Mouse (Mus musculus) fibroblast of lung, adult 2 months (primary cell): Measurements from ENCODE around the gene Mrps18a.

Experiments used
- DNase-seq: peaks from one replicate; pipeline ENCODE4 v3.0.0-alpha.2; 2011; ENCODE audit warnings: low read depth

The Mrps18a gene

DNA sequence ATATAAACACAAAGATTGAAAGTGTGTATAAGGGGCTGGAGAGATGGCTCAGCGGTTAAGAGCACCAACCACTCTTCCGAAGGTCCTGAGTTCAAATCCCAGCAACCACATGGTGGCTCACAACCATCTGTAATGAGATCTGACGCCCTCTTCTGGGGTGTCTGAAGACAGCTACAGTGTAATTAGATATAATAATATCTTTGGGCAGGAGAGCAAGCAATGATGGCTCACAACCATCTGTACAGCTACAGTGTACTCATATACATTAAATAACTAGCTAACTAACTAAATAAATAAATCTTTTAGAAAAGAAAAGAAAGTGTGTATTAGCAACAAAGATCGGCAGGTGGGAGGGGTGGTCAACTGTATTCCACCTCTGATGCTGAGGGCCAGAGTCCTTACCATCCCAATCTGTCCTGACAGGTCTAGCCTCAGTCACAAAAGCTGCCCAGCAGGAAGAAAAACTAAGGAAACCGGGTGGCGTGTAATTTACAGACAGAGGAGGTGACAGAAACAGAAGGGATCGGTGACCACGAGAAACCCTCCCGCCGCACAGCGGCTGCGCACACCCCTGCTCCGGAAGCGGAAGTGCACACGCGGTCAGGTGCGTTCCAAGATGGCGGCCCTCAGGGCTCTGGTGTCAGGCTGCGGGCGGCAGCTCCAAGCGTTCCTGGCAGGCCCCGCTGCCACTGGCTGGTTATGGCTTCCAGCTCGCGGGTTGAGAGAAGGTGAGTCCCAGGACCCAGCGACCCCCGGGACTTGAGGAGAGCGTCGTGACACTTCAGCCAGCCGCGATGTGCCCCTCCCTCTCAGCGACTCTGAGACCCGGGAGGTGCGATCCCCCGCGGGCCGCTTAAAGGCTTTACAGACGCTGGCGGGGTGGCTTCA, at the start of gene Mrps18a:
Mrps18a (plus strand) TSS at position 585 of the 888 bp plus-strand sequence.
- DNase-seq: peak; percentile 47

DNA sequence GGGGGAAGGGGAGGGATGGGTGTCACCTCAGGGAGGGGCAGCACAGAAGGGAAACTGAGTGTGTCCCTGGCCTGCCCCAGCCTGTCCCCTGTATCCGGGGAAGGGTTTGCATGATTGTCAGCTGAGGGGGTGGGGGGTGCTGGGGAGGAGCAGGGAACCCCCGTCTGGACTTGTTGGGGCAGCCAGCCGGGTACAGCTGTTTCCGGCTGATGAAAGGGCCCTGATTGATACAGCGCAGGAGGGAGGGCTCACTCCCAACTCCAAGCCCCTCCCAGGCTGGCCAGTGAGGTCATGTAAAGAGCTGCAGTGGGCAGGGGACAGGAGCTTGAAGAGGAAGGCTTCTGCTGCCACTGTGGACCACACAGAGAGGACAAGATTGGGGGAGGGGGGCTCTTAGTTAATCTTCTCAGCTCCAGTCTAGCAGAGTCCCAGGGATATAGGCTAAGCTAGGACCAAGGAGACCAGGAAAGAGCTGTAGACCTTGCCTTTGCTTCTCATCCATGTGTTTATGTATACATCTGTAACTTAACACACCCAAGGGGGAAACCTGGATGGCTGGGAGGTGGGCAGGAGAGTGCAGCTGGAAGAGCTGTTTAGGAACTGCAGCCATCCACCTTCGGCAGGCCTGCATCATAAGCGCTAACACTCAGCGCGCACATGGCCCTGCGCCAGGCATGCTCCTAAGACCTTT, 47.4 kb upstream of the Mrps18a start:
- DNase-seq: no peak

DNA sequence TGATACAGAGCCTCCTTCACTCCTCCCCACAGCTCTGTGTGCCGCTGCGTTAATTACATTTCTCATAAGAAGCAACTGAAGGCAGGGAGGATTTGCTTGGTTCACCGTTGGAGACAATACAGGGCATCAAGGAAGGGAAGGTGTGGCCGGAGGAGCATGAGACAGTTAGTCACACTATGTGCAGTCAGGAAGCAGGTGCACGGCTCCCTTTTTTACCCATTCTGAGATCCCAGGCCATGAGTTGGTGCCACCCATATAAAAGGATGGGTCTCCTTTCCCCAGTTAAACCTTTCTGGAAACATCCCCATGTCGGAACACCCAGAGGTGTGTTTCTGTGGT, 46.8 kb upstream of the Mrps18a start:
- DNase-seq: no peak

GRCm38 (mm10) chr17:46070046-46070445, 40.7 kb upstream of the Mrps18a start:
- DNase-seq: no peak

DNA sequence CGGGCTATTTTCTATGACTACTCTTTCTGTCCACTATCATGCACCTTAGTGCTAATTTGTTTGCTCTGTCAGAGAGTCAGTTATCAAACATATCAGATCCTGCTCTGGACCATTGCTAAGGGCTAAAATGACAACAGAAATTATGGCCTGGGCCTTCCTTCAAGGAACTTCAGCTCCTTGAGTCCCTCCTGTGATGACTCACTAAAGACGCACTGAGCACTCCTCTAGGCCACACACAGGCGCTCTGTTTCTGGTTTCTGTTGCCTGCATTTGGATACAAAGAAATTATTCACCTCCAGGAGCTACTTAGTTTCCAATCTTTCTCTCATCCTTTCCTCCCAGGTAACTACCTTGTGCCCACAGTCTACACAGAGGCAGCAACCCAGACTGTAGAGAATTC, 39.3 kb upstream of the Mrps18a start:
- no peak for DNase-seq

DNA sequence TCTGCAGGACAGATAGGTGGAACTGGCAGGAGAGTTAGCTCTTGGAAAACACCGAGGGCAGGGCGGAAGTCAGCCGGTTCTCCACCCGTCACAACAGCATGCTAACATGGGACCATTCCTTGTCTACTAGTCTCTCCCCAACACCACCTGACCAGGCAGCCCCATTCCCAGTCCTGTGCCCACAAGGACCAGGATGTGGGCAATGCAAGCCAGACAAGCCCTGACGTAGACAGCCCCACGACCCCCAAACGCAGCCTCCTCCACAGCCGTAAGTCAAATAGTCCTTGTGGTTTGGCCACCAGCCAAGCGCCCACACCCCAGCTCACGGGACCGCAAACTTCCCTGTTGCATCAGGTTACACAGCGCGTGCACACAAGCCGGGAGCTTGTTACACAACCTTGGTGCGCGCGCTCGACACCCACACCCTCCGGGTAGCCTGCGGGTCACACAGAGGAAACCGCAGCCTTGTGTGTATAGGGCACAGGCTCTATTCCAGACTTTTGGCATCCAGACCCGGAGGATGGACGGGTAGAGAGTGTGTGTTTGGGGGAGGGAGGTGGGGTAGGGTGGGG, 37.0 kb upstream of the Mrps18a start:
- peak; percentile 90 for DNase-seq

GRCm38 (mm10) chr17:46074398-46075115, 36.2 kb upstream of the Mrps18a start:
- DNase-seq: no peak

DNA sequence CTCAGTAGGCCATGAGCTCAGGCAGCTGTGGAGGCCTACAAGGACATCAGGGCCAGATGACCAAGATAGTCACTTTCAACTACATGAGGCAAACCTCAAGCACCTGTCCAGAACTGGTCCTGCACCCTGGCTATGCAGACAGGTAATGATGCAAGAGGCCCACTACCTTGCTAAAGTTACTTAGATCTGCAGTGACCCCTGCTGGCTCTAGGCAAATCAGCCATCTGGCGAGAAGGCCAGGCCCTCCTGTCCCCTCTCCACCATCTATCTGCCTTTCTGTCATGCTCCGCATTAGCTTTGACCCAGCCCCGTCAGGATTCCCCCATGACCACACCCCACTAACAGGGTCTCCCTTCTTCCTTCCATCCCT, 35.7 kb upstream of the Mrps18a start:
- DNase-seq: no peak

- DNase-seq: no peak
Measured at GRCm38 (mm10) chr17:46075551-46076259, 35.1 kb upstream of the Mrps18a start.

DNA sequence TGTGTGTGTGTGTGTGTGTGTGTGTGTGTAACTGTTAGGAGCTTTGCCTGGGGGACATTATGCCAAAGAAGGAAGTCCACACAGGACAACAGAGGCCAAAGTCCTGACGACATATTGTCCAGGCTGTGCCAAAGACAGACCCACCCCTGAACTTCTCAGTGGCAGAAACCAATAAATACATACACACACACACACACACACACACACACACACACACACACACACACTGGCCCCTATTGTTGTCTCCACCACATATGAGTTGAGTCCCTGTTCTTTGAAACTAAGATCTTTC, 34.6 kb upstream of the Mrps18a start:
- DNase-seq: no peak

DNA sequence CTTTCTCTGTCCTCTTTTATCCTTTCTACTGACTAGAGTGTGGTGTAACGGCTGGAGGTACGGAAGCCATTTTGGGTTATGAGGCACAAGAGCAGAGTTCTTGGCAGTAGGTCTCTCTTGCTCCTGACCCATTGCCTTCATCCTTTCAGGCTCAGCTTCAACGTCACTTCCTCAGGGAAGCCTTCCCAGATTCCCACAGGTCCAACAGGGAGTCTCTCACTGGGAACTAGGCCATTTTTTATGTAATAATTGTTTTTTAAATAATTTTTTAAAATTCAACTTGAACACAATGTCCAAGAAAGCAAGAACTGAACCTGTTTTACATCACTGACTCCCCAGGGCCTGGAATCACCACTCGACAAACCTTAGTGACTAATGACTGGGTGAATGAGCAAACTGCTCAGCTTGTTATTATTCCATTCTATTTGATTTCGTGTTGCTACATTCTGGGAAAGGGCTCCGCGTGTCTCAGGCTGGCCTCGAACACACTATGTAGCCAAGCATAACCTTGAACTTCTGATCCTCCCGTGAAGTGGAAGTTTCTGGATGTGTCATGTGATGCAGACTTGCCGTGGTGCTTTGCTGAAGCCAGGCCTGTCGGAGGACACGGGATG, 32.8 kb upstream of the Mrps18a start:
- DNase-seq: no peak

DNA sequence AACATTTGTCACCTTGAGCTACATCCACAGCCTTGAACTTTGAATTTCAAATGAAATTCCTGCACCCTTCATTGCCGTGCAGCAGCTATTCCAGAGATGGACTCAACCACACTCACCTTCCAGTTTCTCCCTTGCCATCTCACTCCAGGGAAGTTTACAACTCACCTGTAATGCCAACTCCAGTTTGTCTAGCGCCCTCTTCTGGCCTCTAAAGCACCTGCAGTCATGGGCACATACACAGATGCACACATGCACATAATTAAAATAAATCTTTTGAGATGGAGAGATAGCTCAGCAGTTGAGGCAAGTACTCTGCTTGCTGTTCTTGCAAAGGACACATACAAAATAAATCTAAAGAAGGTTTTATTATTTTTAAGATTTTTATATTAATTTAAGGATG, 31.7 kb upstream of the Mrps18a start:
- no peak for DNase-seq

DNA sequence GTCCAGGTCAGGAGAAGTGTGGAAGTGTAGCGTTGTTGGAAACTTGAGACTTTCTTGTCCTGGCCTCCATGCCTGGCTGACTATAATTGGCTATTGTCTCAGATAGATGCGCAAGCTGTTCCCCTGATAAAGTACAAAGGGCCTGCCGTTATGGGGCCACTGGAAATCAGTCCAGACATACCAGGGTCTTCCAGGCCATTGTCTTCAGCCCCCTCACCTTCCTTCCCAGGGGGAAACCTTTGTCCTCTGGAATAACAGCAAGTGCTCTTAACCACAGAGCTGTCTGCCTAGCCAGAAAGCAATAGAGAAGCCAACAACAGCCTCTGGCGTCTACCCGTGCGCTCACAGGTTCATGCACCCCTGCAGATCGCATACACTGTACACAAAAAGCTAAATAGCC, 30.4 kb upstream of the Mrps18a start:
- no peak for DNase-seq

GRCm38 (mm10) chr17:46081042-46081441, 29.7 kb upstream of the Mrps18a start:
- no peak for DNase-seq

DNA sequence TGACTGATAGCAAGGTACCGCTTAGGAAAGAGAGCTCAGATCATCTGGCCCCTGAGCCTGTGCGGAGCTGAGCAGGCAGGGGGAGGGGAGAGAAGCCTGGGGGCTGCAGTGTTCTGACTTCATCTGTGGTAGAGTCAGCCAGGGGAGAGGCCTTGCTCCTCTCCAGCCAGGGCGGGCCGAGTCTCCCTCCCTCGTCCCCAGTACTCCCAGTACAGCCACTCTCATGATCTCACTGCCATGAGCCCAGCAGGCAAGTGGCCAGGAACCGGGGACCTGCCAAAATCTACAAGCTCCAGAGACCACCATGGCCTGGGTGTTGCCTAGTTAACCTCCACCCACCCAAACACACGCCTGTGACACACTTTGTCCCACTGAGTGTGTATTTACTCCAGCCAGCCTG, 29.1 kb upstream of the Mrps18a start:
- DNase-seq: no peak

GRCm38 (mm10) chr17:46083381-46083780, 27.4 kb upstream of the Mrps18a start:
- no peak for DNase-seq

DNA sequence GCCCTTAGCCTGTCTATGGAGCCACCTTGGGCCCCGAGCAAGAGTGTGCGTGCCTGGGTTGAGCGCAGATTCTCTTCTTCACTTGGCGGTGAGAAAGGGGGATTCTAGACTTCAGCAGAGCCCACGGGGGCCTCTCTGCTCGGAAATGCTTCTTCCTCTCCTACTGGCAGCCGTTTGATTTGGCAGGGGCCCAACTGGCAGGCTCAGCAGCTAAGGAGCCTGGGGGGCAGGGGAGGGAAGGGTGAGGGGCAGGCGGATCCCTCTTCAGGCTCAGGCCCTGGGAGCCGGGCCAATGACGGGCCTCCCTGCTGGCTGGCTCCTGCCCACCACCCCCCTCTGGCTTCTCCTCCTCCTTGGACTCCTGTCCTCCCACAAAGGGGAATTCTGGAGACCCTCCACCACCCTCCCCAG, 26.7 kb upstream of the Mrps18a start:
- DNase-seq: no peak

GRCm38 (mm10) chr17:46086341-46086870, 24.4 kb upstream of the Mrps18a start:
- no peak for DNase-seq

DNA sequence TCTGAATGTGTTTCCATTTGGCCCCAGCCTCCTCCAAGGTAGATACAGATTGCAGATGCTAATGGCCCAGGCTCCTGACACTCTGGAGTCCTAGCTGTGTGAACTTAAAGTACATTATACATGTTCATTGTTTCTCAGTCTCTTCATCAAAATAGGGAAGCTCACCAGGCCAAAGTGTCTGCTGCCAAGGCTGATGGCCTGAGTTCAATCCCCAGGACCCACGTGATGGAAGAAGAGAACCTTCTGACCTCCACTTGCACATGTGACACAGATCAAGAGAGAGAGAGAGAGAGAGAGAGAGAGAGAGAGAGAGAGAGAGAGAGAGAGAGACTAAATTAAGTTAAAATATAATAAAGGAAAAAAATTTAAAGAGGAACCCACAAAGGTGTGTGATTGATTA, 19.4 kb upstream of the Mrps18a start:
- DNase-seq: no peak

DNA sequence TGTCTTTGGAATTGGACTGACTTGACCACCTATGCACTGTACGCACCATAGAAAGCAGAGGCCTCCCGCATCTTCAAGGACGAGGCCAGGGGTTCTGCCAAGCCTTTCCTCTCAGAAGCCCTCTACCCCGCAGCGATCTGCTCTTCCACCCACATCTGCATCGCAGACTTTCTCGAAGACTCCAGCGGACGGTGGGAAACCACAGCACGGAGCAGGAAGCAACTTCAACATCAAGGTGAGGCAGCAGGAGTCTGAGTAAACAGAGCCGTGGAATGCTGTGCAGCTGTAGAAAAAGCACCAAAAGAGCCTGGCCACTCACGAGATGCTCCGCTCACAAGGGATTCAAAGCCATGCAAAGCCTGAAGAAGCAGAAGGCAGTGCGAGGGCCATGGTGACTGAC, 18.9 kb upstream of the Mrps18a start:
- no peak for DNase-seq

- no peak for DNase-seq
Measured at GRCm38 (mm10) chr17:46098525-46098924, 12.3 kb upstream of the Mrps18a start.

DNA sequence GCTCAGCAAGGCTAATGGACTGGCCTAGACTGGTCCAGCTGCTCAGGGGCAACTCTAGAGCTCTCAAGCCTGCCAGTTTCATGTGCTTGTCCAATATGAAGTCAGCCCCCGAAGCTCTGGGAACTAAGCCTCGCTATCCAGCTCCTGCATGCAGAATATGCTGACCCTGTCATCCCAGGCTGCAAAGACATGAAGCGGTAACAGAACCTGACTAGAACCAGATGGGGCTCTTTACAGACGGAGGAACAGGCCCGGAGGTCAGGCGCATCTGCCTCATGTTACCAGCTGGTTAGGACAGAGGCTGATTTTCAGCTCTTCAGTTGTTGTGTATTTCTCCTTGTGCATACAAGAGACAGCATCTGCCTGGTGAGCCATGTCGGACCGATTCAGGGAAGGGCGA, 8.9 kb upstream of the Mrps18a start:
- no peak for DNase-seq
